Mouse (Mus musculus): ENCODE measurements around the gene Emx1. TPM values are rescaled to one million over a fixed set of nuclear protein-coding genes. Genes with fewer than 3 reads are reported as not detected.
A peak's percentile ranks its signal among the peaks of the same experiment; 100 is the strongest.

The Emx1 gene
- total RNA-seq, 4 experiments from 2014 or later = 15.0 to 22.5 (median 17.5) TPM

DNA sequence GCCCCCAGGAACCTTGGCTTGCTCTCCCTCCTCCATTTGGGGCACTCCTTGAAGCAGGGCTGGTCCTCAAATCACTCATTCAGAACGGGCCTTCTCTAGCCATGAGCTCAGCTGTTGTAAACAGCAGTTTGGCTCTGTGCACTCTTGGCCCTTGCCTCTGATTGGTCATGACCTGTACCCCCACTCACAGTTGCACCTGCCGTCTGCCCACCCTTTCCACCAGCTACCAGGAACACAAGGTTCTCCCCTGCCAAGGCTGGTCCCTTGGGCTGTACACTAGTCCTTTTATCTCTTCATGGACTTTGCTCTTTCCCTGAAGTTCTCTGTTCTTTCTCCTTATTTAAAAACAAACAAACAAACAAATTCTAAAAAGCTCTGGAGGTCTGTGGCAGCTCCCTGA is 40.3 kb downstream of the Emx1 start:
- no peak for DNase-seq (ENCODE audit: low spot score in 2 of 2)

DNA sequence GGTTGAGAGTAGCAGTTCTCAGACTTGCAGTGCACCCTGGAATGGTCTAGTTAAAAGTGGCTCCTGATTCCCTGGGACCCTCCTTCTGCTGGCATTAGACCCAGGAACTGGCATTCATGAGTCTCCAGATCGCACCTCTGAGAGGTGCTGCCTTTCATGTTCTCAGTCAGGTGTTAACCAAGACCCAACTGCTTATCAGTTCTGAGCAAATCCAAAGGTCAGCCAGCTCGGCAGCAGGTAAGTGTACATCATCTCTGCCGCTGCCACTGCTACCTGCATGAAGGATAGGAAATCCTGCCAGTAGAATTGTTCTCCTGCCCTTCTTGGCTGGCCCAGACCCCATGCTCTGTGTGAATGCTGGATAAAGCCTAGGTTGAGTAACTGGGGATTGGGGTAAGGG is 43.5 kb downstream of the Emx1 start:
- no peak for DNase-seq (ENCODE audit: low spot score in 2 of 2)

DNA sequence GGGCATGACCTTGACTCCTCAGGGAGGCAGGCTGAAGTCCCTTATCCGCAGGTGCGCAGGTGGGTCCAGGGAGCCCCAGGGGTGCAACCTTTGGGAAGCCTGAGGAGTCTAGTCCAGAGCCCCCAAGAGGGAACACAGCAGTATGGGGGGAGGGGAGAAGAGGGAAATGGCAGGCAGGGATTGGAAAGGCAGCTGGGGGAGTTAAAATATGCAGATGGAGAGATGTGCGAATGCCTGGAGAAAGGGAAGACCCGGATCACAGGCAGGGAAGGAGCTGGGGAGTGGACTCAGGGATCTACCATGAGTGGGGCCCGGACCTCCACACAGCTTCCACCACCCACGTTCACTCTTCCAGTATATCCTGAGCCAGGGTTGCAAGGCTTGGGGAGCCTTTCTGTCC is 44.2 kb downstream of the Emx1 start:
- no peak for DNase-seq (ENCODE audit: low spot score in 2 of 2)

DNA sequence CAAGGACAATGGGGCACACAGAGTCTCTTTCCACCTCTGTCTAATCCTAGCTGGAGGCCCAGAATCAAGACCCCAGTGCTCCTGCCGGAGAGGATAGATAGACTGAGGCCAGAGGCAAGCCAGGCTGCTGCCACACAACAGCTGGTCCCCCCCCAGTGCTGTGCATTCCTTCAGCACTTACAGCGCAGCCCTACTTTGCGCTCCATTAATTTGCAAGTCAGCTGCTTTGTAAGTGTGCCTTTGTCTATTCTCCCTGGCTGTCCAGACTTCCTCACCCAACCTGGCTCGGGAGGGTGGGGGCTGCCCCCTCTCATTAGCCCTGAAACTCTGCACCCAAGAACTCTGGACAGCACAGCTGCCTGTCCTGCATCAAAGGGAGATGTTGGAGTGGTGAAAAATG is 44.8 kb downstream of the Emx1 start:
- no peak for DNase-seq (ENCODE audit: low spot score in 2 of 2)

DNA sequence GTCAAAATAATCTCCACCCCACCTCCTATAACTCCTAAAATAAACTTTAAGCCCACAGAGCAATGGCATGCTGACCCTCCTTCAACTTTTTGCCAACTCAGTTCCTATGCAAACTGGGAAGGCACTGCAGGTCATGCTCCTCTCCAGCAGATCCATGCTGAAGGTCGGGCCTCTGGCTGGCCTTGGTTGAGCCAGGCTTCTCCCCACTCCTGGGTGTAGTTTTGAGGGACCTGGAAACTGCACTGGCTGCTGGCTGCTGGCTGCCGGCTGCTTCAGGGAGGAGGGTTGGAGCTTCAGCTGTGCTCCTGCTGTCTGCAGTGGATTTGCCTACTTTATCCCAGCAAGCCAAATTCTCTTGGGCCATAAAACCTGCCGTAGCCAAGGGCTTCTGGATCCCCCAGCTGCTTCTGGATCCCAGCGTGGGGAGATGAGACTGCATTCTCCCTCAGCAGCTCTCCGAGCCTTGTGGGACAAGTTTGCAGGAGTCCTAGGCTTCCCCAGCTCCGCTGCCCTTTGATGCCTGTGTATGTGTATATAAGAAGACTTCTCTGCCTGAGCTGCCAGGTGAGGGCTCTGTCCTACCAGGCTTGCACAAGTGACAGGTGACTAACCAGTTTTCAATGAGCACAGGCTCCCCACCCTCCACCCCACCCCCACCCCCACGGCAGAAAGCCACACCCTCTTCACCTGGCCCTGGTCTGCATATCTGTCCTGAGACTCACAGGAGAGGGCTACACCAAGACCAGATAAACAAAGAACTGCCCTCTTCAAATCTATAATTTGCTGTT is 45.8 kb downstream of the Emx1 start:
- no peak for DNase-seq (ENCODE audit: low spot score in 2 of 2)

DNA sequence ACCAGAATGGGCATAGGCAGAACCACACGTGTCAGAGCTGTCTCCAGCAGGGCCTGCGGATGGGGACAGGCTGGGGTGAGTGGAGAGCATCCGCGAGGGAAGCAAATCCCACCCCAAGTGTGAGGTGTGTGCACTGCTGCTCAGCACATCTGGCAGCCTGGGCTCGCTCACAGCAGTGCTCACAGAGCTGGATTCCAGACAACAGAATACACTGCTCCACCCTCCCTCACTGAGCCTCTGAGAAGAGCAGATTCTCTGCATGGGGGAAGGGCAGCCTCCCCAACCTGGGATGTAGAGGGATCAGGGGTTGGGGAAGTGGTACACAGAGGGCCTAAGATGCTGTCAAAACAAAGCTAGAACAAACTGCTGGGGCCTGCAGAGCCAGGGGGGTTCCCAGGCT is 47.6 kb downstream of the Emx1 start:
- no peak for DNase-seq (ENCODE audit: low spot score in 2 of 2)

DNA sequence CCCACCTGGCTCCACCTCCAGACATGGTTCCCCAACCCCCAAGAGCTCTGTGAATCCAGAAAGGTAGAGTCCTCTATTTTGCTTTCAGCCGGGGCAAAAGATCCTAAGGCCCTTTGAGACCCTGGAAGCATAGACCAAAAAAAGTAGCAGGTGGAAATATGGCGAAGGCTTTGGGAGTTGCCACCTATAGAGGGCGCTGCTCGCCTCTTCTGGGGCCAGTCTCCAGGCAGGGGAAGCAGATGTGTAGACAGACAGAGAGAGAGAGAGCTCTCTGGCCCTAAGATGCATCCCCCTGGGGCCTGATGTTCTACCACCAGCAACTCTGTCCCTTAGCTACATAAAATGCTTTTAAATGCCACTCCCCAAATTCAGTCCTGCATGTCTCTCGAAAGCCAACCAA is 49.8 kb downstream of the Emx1 start:
- no peak for DNase-seq (ENCODE audit: low spot score in 2 of 2)

DNA sequence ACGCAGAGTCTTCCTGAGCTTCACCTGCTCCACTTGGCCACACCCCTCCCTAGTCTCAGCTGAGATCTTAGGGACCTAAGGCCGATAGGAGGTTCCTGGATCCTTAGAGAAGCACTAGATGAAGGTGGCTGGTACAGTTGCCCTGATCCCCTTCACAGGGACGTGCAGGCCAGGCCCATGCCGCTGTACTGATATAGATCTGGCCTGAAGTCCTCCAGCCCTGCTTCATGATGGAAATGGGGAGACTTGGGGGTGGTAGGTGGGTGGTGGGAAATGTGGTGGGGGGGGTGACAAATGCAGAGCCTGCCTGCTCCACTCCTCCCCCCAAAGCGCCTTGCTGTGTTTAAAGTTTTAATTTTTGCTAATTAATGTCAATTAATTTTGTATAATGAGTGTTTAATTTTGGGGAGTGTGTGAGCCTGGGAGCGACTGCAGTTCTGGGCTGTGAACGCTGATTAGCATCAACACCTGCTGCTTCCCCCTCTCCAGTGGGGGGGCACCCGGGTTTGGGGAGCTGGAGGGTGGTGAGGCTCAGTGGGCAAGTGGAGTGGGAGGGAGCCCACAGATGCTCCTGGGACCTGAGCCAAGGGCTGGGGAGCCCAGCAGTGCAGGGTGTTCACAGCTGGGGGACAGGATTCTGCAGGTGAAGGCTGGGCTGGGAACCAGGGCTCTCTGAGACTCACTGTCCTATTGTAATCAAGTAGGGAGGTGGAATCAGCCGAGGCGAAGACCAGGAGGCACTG is 50.5 kb downstream of the Emx1 start:
- peak; percentile 55 to 60 for DNase-seq (ENCODE audit: low spot score in 2 of 2)

DNA sequence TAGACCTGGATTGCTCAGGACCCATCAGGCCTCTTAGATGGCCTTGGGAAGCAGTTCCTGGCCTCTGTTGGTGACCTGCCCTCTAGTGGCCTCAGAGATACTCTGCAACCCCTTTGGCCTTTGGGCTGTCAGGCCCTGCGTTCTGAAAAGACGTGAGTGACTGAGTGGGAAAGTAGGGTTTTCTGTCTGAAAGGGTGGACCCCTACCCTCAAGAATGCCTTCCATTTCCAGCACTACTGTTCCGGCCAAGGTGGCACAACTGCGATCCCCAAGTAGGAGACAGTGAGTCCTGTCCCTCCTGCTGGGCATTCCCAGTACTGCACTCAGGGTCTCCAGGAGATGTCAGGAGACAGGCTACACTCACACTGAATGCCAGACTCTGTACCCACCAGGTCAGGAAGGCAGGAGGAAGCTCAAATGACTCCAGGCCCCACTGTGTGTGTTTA is 51.8 kb downstream of the Emx1 start:
- peak in 1 of 2 experiments; percentile 57 for DNase-seq (ENCODE audit: low spot score in 2 of 2)

DNA sequence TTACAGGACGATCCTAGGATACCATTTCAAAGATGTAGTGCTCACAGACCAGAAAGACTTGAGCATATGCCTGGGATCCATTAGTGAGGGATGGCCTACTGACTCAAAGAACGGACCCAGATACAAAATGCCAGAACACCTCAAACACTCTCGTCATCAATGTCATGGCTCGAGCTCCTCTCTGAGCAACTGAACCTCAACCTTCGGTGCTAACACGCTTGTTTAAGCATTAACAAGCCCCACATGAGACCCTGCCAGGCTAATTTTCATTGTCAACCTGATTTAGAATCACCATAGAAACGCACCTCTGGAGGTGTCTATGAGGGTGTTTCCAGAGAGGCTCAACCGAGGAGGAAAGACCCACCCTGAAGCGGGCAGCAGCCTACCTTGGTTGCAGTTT is 62.6 kb downstream of the Emx1 start:
- no peak for DNase-seq (ENCODE audit: low spot score in 2 of 2)

DNA sequence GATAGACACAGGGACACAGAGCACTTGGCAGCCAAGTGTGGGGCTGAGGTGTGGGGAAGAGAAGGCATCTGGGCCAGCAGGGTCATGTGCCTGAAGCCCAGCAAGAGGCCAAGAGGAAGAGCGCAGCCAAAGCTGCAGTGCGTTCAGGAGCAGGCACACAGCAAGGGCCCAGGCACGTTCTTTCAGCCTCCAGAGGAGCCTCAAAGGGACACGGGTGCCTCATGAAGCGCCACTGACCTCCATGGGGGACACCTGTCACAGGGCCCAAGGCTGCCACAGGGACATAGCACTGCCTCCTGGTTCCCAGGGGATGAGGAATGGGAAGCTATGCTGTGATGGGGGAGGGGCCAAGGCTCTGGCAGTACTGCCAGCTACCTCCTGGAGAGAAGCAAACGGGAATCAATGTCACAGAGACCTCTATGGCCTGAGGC is 63.6 kb downstream of the Emx1 start:
- DNase-seq (ENCODE audit: low spot score in 2 of 2) = no peak

DNA sequence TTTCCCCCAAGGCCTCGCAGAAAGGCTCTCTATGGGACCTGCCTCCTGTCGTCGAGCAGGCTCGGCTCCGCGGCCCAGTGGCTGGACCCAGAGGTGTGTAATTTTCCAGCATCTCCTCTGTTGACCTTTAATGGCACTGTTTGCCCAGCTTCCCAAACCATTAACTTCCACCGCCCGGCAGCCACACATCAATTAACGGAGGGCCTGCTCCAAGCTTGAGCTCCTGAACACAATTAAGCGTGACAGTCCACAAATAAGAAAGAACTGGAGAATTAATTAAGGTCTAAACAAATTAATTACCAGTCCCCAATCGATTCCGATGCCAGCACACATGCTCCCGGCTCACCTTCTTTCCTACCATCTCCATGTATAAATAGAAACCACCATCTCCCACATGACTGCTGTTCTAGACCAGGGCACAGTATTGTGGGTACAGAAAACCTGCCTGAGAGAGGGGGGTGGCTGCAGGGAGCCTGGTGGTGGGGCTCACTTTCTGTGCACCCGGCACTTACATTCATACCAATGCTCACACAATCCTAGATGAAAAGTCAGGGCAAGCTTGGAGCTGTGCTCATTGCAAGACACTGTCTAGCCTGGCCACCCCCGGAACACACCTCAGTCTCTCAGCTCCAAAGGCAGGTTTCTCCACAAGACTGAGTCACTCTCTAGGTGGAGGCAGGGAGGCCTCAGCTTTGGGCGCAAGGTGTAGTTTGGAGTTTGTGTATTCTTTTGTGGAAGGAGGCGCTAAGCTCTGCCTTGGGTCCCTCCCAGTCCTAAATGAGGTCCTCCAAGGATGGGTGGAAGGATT is 65.2 kb downstream of the Emx1 start:
- DNase-seq (ENCODE audit: low spot score in 2 of 2) = no peak

DNA sequence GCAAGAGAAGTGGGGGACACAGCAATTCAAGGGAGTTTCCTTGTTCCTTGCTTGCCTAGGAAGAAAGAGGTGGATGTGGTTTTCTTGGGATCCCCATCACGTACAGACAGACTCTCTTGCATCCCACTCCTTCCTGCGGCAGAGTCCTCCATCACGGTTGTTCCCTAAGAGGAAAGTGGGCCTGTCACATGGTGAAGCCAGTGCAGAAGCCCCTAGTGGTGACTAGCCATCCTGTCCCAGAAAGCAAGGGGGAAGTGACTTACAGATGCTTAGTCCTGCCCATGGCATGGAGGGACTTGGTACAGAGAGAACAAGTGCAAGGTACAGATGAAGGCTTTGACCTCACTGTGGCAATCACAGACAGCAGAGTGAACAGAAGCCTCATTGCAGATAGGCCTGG is 66.0 kb downstream of the Emx1 start:
- no peak for DNase-seq (ENCODE audit: low spot score in 2 of 2)

Other genes starting within 250 kb of the Emx1 start
- gene Exoc6b, start 117.9 kb upstream of the Emx1 start, total RNA-seq (2022) = 100 to 1,000 TPM; 113 to 138 (median 123) TPM
- 10 to 100 TPM; 39.2 to 56.1 (median 48.4) TPM for gene Spr, start 49.7 kb upstream of the Emx1 start, total RNA-seq (2022)
- 100 to 1,000 TPM; 176 to 205 (median 188) TPM for gene Sfxn5, start 146.0 kb downstream of the Emx1 start, total RNA-seq (2022)
- gene Rab11fip5, start 187.2 kb downstream of the Emx1 start, total RNA-seq (2022) = 10 to 100 TPM; 62.8 to 68.1 (median 65.7) TPM
- not detected for gene Noto, start 236.4 kb downstream of the Emx1 start, total RNA-seq (2022)
- gene Smyd5, start 244.6 kb downstream of the Emx1 start, total RNA-seq (2022) = 10 to 100 TPM; 49.4 to 57.5 (median 53.2) TPM

Data from layer of hippocampus, adult 8-10 months (tissue).